Mouse (Mus musculus) lung, postnatal 14 days (tissue): ENCODE results near the gene Tmem135.

Source experiments
- DNase-seq: peaks from one replicate; pipeline ENCODE4 v3.0.0; 2021

Gene Tmem135

DNA sequence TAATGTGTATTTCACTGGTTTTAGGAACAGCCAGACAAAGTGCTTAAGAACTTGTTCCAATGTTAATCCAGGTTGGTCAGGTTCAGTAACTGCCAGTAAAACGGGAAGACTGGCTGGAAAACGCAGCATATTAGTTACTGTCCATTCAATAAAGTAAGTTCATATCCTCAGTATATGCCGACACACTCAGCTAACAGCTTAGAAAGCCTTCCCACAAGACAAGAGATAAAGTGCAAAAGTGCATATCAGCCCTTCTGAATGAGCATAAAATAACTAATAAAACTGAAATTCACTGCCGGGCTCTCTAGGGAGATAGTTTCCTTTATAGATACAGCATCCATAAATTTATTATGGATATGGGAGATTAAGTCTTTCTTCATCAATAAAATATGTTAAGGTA, 161.5 kb downstream of the Tmem135 start:
- DNase-seq, result no peak

DNA sequence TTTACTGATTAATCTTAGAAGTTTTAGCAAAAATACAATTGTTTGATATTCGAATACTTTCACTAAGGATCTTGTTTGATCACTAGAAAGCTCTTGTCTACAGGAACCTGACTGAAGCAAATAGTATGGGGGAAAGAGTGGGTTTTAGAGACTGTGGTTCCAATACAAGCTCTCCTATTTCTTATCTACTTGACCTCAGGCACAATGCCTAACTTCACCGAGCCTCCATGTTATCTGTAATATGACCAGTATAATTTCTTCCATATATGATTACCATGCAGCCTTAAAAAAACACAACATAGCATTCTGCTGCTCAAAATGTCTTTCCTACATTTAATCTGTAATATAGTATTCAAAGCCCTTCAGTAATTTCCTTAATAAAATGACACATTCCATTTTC, 161.9 kb downstream of the Tmem135 start:
- DNase-seq, result no peak

DNA sequence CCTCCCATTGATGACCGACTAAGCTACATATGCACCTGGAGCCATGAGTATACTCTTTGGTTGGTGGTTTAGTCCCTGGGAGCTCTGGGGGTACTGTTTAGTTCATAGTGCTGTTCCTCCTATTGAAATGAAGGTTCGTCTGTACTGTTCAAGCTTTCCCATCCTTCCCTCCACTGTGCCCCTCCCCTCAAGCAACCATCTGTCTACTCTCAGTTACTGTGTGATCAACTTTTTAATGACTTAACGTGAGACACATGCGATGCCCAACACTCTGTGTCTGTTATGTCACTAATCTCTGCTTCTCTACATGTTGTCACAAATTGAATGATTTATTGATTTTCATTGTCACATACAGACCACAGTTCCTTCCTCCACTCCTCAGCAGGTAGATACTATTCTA, 164.4 kb downstream of the Tmem135 start:
- no peak for DNase-seq

- no peak for DNase-seq
These were observed 167.4 kb downstream of the Tmem135 start for GRCm38 (mm10) chr7:89236592-89236991.

DNA sequence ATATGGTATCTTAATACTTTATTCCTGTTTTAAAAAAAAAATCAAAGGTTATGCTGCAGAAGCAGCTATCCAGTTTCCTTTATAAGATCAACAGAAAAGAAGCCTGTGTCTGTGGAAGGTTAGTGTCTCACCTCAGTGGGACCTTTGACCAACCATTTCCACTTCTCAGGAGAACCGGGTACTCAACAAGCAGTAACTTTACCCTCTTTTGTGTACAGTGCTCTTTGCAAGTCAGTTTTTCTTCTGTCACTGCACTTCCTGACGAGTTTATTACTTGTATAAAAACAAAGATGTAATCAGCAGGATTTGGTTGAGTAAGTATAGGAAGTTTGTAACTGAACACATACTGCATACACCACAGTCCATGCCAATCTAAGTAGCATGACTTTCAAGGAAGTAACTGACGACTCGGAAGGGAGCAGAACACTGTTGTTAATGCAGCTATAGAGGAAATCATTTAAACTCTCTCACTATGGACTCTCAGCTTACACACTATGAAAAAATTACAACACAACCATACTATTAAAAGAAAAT, 168.0 kb downstream of the Tmem135 start:
- no peak for DNase-seq

GRCm38 (mm10) chr7:89232499-89233145, 171.4 kb downstream of the Tmem135 start:
- no peak for DNase-seq

DNA sequence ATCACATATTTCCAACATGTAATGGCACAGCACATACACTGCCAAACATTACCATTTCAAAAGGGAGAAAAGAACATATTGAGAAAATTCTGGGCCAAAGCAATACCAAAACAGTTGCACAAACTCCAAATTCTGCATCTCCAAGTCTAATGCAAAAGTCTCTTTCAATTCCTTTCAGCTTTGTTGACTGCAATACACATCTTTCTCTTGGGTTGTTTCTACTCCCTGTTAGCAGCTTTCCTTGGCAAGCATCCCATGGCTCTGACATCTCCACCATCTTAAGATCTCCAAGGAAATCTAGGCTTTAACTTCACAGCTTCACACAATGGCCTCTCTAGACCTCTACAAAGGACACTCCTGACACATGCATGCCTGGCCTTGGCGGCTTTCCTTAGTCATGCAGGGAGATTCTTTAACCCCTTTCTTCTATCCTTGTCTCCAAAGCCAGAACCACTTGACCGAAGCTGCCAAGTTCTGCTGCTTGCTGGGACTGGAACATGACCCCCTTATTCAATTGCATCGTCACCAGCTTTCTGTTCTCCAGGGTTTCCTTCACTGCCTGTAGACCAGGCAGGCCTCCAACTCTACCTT, 172.7 kb downstream of the Tmem135 start:
- no peak for DNase-seq

DNA sequence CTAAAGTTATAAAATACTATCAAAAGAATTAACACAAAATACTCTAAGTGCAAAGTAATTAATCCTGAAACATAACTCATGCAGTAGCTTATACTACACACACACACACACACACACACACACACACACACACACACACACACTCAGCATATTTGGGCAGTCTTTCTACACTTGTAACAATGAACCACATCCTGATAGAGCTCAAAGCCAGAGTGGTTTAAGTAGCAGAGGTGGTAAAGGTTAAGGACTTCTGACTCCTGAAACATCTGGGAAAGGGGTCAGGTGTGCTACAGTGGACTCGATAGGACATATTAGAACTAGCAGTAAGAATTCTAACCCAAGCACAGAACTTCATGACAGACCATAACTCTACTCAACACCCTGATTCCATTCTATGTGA, 181.4 kb downstream of the Tmem135 start:
- DNase-seq, result no peak

- DNase-seq, result no peak
These were observed 187.4 kb downstream of the Tmem135 start for GRCm38 (mm10) chr7:89216628-89217027.

- DNase-seq, result no peak
These were observed 187.9 kb downstream of the Tmem135 start for GRCm38 (mm10) chr7:89216118-89216517.

DNA sequence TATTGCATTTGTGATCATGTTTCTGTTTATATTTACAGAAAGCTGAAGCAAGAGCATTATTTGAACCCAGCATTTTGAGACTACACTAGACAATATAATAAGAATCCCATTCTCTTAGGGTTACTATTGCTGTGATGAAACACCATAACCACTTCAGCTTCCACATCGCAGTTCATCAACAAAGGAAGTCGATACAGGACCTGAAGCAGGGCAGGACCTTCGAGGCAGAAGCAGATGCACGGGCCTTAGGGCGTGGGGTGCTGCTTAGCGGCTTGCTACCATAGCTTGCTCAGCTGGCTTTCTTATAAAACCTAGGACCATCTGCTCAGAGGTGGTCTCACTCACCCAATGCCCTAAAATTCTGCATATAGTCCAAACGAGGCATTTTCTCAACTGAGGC, 188.3 kb downstream of the Tmem135 start:
- DNase-seq, result no peak

DNA sequence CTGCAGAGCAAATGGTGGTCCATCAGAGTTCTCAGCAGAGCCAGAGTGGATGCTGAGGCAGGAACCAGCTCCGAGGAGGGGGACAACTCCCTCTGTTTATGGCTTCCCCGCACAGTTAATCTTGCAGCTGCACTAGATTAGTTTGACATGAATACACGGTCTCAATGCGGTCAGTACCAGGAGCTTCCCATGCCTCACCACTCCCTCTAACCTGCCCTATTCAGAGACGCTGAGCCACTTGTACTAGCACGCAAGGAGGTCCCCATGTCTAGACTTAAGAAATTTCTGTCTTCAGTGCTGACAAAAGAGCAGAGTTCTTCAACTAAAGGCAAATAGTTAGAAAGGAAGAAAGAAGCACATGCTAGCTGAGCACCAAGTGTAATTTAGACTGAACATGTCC, 193.5 kb downstream of the Tmem135 start:
- no peak for DNase-seq

GRCm38 (mm10) chr7:89206165-89206564, 197.9 kb downstream of the Tmem135 start:
- no peak for DNase-seq

DNA sequence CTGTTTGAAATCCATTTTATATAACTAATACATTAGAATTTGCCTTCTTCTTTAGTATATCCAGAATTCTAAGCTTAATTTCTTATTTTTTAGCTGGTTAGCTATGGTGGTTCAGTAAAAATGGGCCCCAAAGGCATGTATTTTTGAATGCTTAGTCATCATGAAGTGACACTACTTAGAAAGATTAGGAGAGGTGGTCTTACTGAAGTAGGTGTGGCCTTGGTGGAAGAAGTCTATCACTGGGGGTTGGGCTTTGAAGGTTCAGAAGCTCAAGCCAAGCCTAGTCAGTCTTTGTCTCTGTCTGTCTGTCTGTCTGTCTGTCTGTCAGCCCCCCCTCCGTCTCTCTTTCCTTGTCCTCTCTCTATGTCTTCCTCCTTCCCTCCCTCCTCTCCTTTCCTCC, 198.6 kb downstream of the Tmem135 start:
- no peak for DNase-seq

GRCm38 (mm10) chr7:89203144-89203543, 200.9 kb downstream of the Tmem135 start:
- DNase-seq, result no peak

GRCm38 (mm10) chr7:89201954-89202353, 202.1 kb downstream of the Tmem135 start:
- DNase-seq, result no peak

GRCm38 (mm10) chr7:89198499-89198898, 205.5 kb downstream of the Tmem135 start:
- DNase-seq, result no peak

DNA sequence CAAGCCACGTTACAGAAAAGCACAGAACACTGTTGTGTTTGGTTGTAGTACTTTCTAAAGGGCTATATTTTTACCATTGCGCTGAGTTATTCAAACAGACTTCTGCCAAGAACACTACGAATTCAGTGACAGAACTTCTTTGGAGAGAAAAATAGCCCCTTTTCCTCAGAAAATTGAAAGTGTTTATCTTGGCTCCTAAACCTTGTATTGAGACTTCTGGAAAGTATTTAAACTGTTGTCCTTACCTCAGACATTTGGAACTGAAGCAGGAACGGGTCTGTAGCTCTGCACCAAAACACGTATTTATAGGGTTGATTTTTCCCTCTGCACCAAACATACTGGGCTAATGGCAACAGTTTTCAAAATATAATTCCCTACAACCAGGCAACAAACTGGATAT, 210.6 kb downstream of the Tmem135 start:
- DNase-seq, result no peak

GRCm38 (mm10) chr7:89183928-89184327, 220.1 kb downstream of the Tmem135 start:
- no peak for DNase-seq

DNA sequence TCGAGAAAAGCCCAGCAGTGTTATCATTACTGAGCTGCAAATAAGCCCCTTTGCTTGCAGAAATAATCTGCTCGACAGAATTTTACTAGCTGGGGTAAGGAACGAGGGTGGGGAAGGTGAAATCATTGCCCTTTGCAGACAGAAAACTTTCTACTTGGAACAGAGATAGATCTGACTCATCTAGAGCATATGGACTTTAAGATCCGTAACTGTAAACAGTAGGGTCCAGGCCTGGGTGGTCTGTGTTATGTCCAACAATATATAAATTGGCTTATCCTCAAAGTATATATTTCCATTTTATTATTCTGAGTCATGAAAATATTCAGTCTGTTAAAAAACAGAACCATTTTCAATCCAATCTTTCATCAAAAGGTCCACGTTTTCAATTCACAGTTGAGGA, 221.1 kb downstream of the Tmem135 start:
- no peak for DNase-seq

GRCm38 (mm10) chr7:89181285-89181684, 222.7 kb downstream of the Tmem135 start:
- DNase-seq, result no peak

DNA sequence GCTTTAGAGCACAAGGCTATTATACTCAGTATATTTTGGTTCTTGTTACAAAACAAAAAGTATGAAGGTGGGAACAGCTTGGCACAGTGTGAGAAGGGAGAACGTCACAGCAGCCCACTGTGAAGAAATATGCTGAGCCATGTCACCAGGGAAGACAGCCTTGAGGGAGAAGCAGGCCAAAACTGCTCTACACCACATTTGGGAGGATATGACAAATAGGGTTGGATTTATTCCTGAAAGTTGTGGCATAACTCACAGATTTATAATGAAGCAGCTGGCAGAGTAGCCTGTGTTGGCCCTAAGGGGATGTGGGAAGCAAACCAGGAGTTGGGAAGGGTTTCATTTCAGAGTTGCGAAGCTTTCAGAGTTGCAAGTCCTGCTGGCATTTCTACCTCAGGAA, 225.4 kb downstream of the Tmem135 start:
- no peak for DNase-seq

DNA sequence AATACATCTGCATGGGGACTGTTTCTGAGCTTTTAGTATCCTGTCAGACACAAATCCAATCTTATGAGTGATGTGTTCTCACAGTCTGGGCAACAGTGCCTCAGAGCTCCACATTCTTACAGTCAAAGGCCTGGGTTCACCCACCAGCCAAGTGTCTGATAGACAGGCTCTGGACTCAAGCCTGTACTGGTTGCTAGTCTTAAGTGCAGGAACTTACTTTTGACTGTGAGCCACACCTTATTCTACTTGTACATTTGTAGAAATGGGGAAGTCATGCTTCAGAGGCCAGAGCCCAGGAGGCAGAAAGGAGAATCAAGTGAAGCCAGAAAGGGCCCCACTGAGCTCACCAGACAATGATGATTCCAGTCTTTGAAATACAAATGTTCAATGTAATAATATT, 226.1 kb downstream of the Tmem135 start:
- no peak for DNase-seq

DNA sequence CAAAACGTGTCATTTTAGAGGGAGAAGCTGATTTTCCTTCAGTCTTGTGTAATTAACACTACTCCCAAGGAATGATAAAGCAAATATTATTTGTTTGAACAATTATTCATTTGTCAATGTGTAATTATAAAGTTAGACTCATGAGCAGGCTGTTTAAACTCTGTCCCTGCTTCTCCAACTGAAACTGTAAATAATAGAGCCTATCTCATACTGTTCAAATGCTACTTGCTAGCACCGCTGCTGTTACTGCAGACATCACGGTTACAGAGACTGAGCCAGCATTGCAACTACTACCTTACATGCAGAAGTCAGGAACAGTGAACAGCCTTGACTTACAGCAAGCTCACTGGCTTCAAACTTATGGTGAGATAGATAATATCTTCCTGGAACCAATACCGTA, 229.6 kb downstream of the Tmem135 start:
- no peak for DNase-seq

GRCm38 (mm10) chr7:89173018-89173417, 231.0 kb downstream of the Tmem135 start:
- no peak for DNase-seq
